Mouse (Mus musculus) brown adipose tissue, adult 24 weeks (tissue): Measurements from ENCODE around the gene Prpf6. TPM values are rescaled to one million over a fixed set of nuclear protein-coding genes. Genes with fewer than 3 reads are reported as not detected.

Experiments
- H3K27ac ChIP-seq: fragments of 200-500 bp; replicated peaks from 2 replicates; pipeline ENCODE4 v1.5.1; 2012; ENCODE audit warnings: low read depth, mild to moderate bottlenecking, low read length
- H3K4me1 ChIP-seq: fragments of 200-500 bp; 2 replicates; pipeline ENCODE4 v1.6.1; 2012; ENCODE audit warnings: low read length, mixed read lengths; ENCODE audit not compliant: control insufficient read depth, insufficient read depth, insufficient read length
- H3K4me3 ChIP-seq: fragments of 200-500 bp; 2 replicates; pipeline ENCODE4 v1.5.1; 2012; ENCODE audit warnings: low read depth, mild to moderate bottlenecking, low read length, moderate library complexity; ENCODE audit not compliant: insufficient read depth
- polyA plus RNA-seq: library from polyadenylated mRNA; stranded (reverse); fragments of >200 nt; gene quantifications from 2 replicates; pipeline ENCODE4 v1.2.4, GENCODE M21; 2012; ENCODE audit not compliant: missing spikeins, insufficient read depth, insufficient read length

The Prpf6 gene
- polyA plus RNA-seq, 1 experiment = 23.7 TPM

DNA sequence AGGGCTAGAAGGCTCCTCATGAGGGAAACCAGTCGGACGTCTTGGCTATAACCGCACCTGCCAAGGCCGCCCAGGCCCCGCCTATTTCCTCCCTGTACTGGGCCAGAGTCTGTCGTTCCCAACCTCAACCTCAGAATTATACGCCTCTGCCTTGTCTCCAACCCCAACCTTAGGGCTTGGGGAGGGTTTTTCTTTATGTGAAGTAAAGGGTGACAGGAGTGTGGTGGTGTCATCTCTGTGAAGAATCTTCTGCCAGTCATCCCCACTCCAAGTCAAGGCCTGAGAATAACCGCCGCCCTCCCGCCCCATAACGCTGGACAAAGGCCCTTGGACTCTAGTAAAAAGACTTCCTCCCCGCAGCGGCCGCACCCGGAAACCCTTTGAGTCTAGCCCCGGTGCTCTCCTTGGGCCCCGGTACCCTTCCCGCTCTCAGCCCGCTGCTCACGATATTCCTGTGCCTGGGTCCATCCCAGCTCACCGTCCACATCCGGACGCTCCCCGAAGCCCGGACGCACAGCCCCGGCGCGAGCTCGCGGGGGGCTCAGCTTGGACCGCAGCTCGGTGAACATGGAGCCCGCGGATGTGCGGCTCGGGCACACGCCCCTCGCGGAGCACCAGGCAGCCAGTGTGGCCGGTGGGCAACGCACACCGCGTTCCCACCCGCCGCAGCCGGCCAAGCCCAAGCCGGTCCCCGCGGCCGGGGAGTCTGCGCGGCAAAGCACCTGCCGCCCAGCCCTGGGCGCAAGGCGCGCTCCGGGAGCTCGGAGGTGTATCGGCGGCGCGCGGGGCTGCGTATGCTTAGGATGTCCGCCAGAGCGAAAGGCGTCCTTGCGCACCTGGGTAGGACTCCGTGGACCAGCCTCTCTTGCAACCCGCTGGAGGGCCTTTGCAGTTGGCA is 7.0 kb downstream of the Prpf6 start, which contains the start of gene Samd10:
Samd10 (minus strand) TSS at position 759 of the 898 bp plus-strand sequence.
- Histone ChIP-seq H3K4me1 (no peaks in the 10 kb centered on the region), H3K27ac (peak within 1 kb of the TSS; percentile 48), H3K4me3 (peak within 1 kb of the TSS; percentile 65)

DNA sequence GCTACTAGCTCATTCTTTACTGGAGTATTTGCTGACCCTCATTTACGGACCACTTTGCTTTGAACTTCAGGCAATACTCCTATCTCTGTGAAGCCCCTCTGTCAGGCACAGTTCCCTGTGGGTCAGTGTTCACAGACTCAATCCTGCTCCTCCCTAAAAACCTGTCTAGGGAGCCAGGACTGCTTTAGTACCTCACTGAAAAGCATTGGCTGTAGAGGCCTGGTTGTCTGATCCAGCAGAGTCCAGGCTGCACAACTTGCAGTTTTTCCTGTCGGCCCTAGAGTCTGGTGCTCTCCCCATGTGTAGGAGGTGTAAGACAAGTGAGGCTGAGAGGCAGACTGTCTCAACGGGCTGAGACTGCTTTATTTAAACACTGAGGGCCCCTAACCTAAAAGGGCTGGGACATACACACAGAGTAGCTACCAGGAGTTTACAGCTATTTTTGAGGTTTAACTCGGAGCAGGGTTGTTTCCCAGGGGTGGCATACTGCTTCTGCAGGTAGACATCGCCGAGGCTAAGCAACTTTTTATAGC is 8.6 kb downstream of the Prpf6 start:
- Histone ChIP-seq H3K27ac (peak overlapping the region; percentile 83; the same call in 1 of the 2 replicates), H3K4me3 (peak overlapping the region; percentile 92), H3K4me1 (no peaks in the 10 kb centered on the region)

DNA sequence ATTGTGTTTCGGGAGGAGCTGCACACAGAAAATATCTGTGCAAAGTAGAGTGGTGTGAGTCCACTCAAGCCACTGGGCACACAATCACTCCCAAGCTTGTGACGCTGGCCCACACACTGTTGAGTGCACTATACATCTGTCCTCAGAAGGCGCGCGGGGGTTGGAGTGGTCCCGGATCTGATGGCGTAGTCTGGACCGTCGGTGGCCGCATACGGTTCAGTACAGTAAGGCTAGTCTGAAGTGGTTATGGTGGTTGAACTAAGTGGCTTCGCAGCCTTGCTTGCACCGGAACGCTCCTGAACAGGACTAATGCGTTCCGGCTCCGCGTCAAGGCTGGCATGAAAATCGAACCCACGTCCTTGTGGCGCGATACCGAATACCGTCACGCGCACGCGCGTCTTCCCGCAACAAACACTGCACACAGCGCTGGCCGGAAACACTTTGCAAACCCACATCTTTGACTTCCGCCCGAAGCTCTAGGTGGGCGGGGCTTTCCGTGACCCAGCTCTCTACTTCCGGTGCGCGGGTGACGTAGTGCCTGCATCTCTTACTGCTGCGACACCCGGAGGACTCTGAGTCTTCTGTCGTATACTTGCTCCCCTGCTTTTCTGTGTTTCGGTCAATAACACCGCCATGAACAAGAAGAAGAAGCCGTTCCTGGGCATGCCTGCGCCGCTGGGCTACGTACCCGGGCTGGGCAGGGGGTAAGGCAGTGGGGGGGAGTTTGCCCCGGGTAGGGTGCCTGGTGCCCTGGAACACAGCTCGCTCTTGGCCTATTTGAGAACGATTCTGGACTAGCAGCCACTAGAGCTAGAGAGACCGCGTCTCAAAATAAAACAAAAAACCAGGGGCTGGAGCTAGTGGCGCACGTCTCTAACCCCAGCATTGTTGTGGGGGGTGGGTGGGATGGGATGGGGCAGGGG is 9.4 kb downstream of the Prpf6 start:
- Histone ChIP-seq H3K4me1 (no peaks in the 10 kb centered on the region), H3K27ac (peak overlapping the region; percentile 83), H3K4me3 (peak overlapping the region; percentile 92)

DNA sequence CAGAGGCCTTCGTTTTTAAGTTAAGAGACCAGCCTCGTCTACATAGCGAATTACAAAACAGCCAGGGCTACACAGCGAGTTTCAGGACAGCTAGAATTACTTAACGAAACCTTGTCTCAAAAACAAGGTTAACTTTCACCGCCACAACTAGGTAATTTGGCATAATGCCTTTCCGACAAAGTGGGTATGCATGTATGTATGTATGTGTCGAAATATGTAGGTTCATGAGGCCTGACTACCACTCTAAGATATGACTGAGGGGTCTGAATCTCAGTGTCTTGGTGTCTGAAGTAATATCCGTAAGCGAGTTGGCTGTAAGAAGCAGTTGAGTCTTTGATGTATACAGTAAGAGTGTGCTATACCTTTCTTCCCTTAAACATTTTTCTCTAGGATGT is 10.1 kb downstream of the Prpf6 start:
- Histone ChIP-seq H3K4me3 (peak overlapping the region; percentile 92), H3K4me1 (no peaks in the 10 kb centered on the region), H3K27ac (no peak overlapping the region)

DNA sequence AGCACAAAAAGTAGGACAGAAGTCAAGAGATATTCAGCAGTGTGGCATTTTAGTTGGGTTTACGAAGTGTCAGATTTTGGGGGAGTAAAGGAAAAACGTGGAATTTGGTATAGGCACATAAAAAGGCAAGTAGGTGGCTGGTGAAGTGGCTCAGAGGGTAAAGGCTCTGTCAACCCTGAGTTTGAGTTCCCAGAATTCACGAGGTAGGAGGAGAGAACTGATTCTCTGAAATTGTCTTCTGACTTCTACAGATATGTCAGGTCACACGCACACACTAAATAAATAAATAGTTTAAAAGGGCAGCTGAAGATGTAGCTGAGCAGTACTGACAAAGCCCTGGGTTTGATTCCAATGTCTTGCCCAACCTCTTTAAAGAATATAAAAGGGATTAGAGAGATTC is 10.7 kb downstream of the Prpf6 start:
- Histone ChIP-seq H3K27ac (no peak overlapping the region), H3K4me3 (peak overlapping the region; percentile 92; the same call in 1 of the 2 replicates)

DNA sequence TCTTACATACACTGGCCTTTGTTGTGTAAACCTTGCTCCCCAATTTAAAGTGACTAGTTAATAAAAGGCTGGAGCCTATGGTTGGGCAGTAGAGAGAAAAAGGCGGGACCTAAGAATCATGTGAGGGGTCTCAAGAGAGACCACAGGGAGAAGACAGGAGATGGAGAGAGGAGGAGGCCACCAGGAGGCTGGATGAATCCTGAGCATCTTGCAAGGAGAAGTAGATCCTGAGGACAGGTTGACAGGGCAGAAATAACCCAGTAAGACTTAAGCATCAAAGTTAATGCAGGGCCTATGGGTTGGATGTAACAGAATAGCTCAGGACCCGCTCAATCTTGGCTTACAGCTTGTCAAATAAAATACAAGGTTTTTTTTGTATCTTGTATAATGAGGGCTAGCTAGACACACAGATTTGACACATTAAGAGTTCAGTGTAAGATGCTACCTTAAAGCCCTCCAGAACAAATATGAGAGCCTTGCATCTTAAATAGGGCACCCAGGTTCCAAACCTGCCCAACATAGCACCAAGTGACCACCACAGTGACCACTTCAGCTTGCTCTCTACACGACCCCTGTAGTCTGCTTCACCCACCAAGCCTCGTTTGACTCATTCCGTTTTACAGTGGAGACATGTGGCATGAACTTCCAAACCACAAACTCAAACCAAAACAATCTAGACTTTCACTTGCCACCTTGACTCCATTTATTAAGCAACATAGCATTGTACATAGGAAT is 27.3 kb downstream of the Prpf6 start:
- no peak overlapping the region for H3K4me3 ChIP-seq

More for the DNA sequence above, 10.7 kb downstream of the Prpf6 start:
- no peaks in the 10 kb centered on the region for H3K4me1 ChIP-seq

DNA sequence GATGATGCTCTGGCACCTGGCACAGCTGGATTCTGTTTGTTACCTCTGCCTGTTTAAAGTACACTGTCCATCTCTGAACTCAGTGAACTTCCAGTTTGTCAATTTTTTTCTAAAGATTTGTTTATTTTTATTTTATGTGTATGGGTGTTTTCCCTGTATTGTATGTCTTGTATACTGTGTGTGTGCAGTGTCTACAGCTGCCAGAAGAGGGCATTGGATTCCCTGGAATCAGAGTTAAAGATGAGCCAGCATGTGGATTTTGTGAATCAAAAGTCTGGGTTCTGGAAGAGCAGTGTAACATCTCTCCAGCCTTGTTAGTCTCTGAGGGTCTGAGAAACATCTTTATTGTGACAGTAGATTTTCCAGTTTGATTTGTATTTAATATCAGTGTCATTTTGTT is 31.7 kb downstream of the Prpf6 start:
- Histone ChIP-seq H3K4me1 (no peaks in the 10 kb centered on the region), H3K27ac (no peak overlapping the region), H3K4me3 (no peak overlapping the region)

More for the DNA sequence above, 27.3 kb downstream of the Prpf6 start:
- Histone ChIP-seq H3K27ac (no peak overlapping the region), H3K4me1 (no peaks in the 10 kb centered on the region)

DNA sequence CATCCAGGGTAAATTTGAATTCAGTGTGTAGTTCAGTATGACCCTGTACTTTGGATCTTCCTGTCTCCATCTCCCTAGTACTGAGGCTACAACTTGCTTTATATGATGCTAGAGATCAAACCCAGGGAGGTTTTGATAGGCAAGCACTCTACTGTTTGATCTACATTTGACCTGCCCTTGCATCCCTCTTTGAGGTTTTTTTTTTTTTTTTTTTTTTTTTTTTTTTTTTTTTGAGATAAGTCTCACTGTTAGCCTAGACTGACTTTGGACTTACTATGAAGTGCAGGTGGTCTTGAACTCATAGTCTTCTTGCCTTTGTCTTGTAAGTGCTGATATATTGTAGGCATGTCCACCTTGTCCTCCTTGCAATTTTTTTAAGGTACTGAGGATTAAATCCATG is 36.8 kb downstream of the Prpf6 start:
- no peak overlapping the region for H3K4me3 ChIP-seq
- H3K4me1 ChIP-seq = no peaks in the 10 kb centered on the region
- no peak overlapping the region for H3K27ac ChIP-seq

DNA sequence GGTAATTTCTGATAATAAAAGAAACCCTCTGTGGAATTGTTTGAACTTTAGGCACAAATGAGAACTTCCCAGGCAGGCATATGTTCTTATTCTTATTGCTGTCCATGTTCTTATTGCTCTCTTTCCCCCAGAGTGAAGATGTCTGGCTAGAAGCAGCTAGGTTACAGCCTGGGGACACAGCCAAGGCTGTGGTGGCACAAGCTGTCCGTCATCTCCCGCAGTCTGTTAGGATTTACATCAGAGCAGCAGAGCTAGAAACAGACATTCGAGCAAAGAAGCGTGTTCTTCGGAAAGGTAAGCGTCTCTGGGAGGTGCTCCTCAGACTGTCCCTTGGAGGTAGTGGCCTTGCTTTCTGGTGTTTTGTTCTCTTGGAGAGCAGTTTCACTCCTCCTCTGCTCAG is 41.0 kb downstream of the Prpf6 start:
- no peak overlapping the region for H3K4me3 ChIP-seq
- H3K4me1 ChIP-seq = no peaks in the 10 kb centered on the region
- H3K27ac ChIP-seq = no peak overlapping the region

DNA sequence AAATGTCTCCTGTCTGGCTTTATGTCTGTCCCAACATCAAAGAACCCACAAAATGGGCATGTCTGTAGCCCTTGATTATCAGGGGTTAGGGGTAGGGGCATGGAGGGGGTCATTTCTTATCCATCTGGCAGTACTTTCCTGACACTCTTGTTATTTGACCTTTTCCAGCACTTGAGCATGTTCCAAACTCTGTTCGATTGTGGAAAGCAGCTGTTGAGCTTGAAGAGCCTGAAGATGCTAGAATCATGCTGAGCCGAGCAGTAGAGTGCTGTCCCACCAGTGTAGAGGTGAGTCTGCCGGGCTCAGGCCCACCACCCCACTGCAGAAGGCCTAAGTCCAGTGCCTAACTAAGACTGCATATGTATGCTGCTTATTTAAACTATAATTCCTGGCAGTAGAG is 44.2 kb downstream of the Prpf6 start:
- H3K27ac ChIP-seq = no peak overlapping the region
- no peak overlapping the region for H3K4me3 ChIP-seq
- no peaks in the 10 kb centered on the region for H3K4me1 ChIP-seq

DNA sequence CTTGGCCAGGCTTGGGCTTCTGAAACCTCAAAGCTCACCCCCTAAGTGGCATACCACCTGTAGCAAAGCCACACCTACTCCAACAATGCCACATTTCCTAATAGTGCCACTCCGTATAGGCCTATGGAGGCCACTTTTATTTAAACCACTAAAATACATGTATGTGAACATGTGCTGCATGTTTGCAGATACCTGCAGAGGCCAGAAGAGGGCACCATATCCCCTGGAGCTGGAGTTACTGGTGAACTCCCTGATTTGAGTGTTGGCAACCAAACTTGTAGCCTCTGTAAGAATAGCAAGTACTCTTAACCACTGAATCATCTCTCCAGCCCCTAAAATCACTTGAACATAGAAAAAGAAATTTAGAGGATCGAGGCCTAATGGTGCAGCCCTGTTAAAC is 52.7 kb downstream of the Prpf6 start:
- Histone ChIP-seq H3K4me1 (no peaks in the 10 kb centered on the region), H3K27ac (no peak overlapping the region), H3K4me3 (no peak overlapping the region)

DNA sequence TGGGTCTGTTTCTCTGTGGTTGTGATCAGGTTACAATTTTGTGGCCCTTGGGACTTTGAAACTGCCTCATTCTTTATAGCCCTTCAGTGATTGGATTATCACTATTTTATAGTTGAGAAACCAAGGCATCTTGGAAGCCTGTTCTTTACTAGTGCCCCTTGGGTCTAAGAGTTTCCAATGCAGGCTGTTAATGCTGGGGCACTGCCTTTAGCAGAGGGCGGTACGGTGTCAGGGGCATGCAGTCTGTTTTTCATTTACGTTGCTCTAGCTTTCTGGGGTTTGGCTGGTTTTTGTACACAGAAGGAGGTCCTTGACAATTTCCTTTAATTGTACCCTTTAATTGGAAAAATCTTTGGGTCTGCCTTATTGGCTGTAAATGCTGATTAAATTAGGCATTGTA is 54.0 kb downstream of the Prpf6 start:
- Histone ChIP-seq H3K27ac (no peak overlapping the region), H3K4me1 (no peaks in the 10 kb centered on the region), H3K4me3 (no peak overlapping the region)

DNA sequence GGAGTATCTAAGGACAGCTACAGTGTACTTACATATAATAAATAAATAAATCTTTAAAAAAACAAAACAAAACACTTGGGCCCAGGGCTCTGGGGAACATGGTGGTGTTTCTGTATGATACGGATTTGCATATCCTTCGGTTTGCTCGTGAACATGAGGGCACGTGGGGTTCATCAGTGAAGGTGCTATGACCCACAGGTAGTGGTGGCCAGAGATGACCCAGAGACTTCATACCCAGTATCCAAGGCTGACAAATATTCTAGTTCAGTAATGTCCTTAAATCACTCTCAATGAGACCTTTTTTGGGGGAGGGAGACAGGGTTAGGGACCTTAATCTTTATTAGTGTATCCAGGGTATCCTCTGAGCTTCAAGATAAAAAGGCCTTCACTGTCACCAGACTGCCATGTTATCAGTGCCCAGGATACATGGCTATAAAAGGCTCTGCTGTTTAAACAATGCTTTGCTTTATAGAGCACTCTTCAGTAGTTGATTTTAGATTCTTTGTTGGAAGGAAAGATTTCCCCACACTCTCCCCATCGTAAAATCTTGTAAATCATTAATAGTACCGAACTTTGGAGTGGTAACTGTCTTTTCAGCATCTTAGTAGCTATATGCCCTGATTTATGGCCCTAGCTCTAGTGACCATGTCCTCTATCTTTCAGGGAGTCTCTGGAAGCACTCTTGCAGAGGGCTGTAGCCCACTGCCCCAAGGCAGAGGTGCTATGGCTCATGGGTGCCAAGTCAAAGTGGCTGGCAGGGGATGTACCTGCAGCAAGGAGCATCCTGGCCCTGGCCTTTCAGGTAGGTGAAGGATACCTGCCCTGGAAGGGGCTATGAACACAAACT is 55.2 kb downstream of the Prpf6 start:
- Histone ChIP-seq H3K4me3 (no peak overlapping the region), H3K4me1 (no peaks in the 10 kb centered on the region)

DNA sequence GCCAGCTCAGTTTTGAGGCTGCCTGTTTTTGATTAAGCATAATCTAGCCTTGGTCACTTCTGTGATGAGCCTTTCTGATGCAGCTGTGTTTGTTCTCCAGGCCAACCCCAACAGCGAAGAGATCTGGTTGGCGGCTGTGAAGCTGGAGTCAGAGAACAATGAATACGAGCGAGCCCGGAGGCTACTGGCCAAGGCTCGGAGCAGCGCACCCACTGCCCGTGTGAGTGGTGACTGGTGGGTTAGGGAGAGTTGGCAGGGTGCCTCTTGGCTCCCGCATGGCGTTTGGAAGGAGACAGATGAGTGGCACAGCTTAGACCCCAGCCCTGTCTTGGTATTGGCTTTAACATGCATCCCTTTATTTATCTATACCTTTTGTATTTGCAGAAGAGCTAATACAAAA is 57.3 kb downstream of the Prpf6 start:
- Histone ChIP-seq H3K27ac (no peak overlapping the region), H3K4me3 (no peak overlapping the region), H3K4me1 (no peaks in the 10 kb centered on the region)

More for the DNA sequence above, 55.2 kb downstream of the Prpf6 start:
- H3K27ac ChIP-seq = no peak overlapping the region
